Mouse (Mus musculus) heart, embryonic 14.5 days (tissue): ENCODE measurements around the gene Tox2. TPM values are rescaled to one million over a fixed set of nuclear protein-coding genes. Genes with fewer than 3 reads are reported as not detected.

Experiments
- ATAC-seq: fragments of 200-750 bp; cut with Nextera tagmentation; 2 replicates; pipeline ENCODE4 v1.8.0; 2017; ENCODE audit warnings: low read depth, moderate TSS enrichment; ENCODE audit not compliant: insufficient number of reproducible peaks, insufficient read depth, low FRiP score
- H3K27ac ChIP-seq, 2 experiments: fragments of 200-500 bp in 1 of 2; fragments of 300-500 bp in 1 of 2; sonication (generic) in 1 of 2; replicated peaks in 1 of 2; 2 replicates each; pipeline ENCODE4 v1.5.1; 2012 to 2014; ENCODE audit warnings: low read depth in 2 of 2, low read length in 2 of 2, control low read depth in 1 of 2, mild to moderate bottlenecking in 1 of 2, mixed read lengths in 1 of 2; ENCODE audit not compliant: control insufficient read depth in 1 of 2, insufficient read depth in 1 of 2
- H3K27me3 ChIP-seq: fragments of 300-500 bp; sonication (generic); 2 replicates; pipeline ENCODE4 v1.6.1; 2014; ENCODE audit warnings: mild to moderate bottlenecking, low read length, control low read depth; ENCODE audit not compliant: control insufficient read depth, insufficient read depth
- H3K36me3 ChIP-seq: fragments of 300-500 bp; sonication (generic); 2 replicates; pipeline ENCODE4 v1.6.1; 2014; ENCODE audit warnings: mild to moderate bottlenecking, control low read depth, low read length, mixed read lengths; ENCODE audit not compliant: control insufficient read depth, insufficient read depth
- H3K4me1 ChIP-seq, 2 experiments: fragments of 200-500 bp in 1 of 2; fragments of 300-500 bp in 1 of 2; sonication (generic) in 1 of 2; 2 replicates each; pipeline ENCODE4 v1.6.1; 2012 to 2014; ENCODE audit warnings: low read length in 2 of 2, control low read depth in 1 of 2, mixed read lengths in 1 of 2; ENCODE audit not compliant: control insufficient read depth in 2 of 2, insufficient read depth in 2 of 2
- H3K4me2 ChIP-seq: fragments of 300-500 bp; sonication (generic); 2 replicates; pipeline ENCODE4 v1.6.1; 2014; ENCODE audit warnings: mild to moderate bottlenecking, low read length
- H3K4me3 ChIP-seq, 2 experiments: fragments of 200-500 bp in 1 of 2; fragments of 300-500 bp in 1 of 2; sonication (generic) in 1 of 2; 2 replicates each; pipeline ENCODE4 v1.5.1; 2012 to 2014; ENCODE audit warnings: low read length in 2 of 2, mild to moderate bottlenecking in 2 of 2, control low read depth in 1 of 2, low read depth in 1 of 2, moderate library complexity in 1 of 2; ENCODE audit not compliant: control insufficient read depth in 1 of 2, insufficient read depth in 1 of 2
- H3K9ac ChIP-seq: fragments of 300-500 bp; sonication (generic); 2 replicates; pipeline ENCODE4 v1.6.1; 2014; ENCODE audit warnings: mild to moderate bottlenecking, low read length
- H3K9me3 ChIP-seq: fragments of 300-500 bp; sonication (generic); 2 replicates; pipeline ENCODE4 v1.6.1; 2016; ENCODE audit warnings: low read length, control low read depth; ENCODE audit not compliant: control insufficient read depth
- WGBS: fragments of 180-500 bp; shearing (Covaris S2); extraction: QIAGEN DNeasy Blood & Tissue Kit; methylation state at CpG from one replicate; pipeline ENCODE4 v1.1.7; 2014; 5-methylcytosine and 5-hydroxymethylcytosine counted together
- polyA plus RNA-seq: library from polyadenylated mRNA; unstranded; fragments of >200 nt; fragmentation: Nextera tagmentation; extraction: Ambion mirVana; gene quantifications from 2 replicates; pipeline ENCODE4 v1.2.1, GENCODE M21; 2014

The Tox2 gene
- polyA plus RNA-seq, 1 experiment from 2014 or later: 3.8 TPM

DNA sequence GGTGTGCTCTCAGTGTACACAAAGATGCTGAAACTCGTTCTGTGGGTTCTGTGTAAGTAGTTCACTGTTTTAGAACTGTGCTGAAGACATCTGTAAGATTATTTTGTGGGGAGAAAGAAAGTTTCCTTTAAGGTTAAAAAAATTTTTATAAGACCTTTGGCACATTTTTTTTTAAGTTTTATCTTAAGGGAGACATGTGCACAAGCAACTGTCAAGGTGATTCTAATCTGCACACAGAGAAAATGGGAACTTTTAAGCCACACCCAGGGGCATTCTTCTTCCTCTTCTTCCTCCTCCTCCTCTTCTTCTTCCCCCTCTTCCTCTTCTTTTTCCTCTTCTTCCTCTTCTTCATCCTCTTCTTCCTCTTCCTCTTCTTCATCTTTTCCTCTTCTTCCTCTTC lies 120.2 kb downstream of the Tox2 start:
- H3K4me2 ChIP-seq: no peak overlapping the region
- 59% methylated on average over 1 of the region's 1 CpGs for WGBS

DNA sequence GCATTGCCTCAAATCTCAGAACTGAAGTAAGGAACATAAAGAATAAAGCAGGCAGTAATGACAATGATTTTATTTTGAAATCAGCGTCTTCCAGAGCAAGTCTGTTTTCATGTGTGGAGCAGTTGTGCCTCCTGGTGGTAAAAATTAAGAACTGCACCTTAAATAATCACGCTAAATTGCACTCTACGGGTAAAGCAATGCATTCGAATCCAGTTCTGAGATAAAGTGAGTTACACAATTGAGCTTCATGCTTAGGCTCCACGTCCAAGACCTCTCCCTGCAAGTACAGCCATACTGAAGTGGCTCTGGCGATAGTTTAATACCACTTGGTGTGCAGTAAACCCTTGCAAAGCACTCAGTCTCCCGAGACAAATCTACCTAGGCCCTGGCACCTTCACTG lies 127.8 kb downstream of the Tox2 start:
- no peak overlapping the region for H3K4me2 ChIP-seq
- H3K9me3 ChIP-seq: no peaks in the 10 kb centered on the region
- H3K27me3 ChIP-seq: no peaks in the 10 kb centered on the region
- H3K9ac ChIP-seq: no peak overlapping the region
- 25% methylated on average over 7 of the region's 7 CpGs for WGBS
- no peak overlapping the region for H3K27ac ChIP-seq
- peaks cover 18% of the 10 kb centered on the region for H3K36me3 ChIP-seq
- H3K4me3 ChIP-seq: no peak overlapping the region
- ATAC-seq: no peak
- H3K4me1 ChIP-seq: peaks cover 2 to 17% of the 10 kb centered on the region in 2 experiments; a peak in 3 of 4 replicates

More for the DNA sequence above, 120.2 kb downstream of the Tox2 start:
- H3K9ac ChIP-seq: no peak overlapping the region
- no peak for ATAC-seq
- H3K27ac ChIP-seq: no peak overlapping the region
- peaks cover 7% of the 10 kb centered on the region; the same call in 1 of the 2 replicates for H3K27me3 ChIP-seq
- H3K36me3 ChIP-seq: no peaks in the 10 kb centered on the region
- H3K9me3 ChIP-seq: no peaks in the 10 kb centered on the region
- H3K4me3 ChIP-seq: no peak overlapping the region
- no peaks in the 10 kb centered on the region for H3K4me1 ChIP-seq

DNA sequence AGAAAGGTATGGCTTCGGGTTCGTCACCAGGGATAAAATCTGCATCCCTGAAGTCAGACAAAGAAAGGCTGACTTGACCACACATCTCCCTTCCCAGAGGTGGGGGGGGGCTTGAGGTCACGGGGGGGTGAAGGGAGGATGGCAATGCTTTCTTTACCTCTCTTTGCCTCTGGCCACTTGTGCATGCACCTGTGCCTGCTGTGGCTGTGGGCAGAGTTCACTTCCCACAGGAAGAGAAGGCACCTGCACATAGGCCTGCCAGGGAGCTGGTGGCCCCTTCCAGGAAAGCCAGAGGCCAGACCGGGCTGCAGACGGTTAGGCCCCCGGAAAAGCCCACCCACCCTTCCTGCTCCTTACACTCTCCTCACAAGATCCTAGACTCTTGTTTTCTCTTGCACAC lies 128.5 kb downstream of the Tox2 start:
- Histone ChIP-seq H3K4me1 (peaks cover 2 to 17% of the 10 kb centered on the region in 2 experiments; a peak in 3 of 4 replicates), H3K9ac (no peak overlapping the region), H3K36me3 (peaks cover 24% of the 10 kb centered on the region), H3K4me2 (no peak overlapping the region), H3K27me3 (no peaks in the 10 kb centered on the region), H3K4me3 (no peak overlapping the region), H3K27ac (no peak overlapping the region), H3K9me3 (no peaks in the 10 kb centered on the region)
- WGBS: 77% methylated on average over 6 of the region's 6 CpGs
- ATAC-seq: no peak

DNA sequence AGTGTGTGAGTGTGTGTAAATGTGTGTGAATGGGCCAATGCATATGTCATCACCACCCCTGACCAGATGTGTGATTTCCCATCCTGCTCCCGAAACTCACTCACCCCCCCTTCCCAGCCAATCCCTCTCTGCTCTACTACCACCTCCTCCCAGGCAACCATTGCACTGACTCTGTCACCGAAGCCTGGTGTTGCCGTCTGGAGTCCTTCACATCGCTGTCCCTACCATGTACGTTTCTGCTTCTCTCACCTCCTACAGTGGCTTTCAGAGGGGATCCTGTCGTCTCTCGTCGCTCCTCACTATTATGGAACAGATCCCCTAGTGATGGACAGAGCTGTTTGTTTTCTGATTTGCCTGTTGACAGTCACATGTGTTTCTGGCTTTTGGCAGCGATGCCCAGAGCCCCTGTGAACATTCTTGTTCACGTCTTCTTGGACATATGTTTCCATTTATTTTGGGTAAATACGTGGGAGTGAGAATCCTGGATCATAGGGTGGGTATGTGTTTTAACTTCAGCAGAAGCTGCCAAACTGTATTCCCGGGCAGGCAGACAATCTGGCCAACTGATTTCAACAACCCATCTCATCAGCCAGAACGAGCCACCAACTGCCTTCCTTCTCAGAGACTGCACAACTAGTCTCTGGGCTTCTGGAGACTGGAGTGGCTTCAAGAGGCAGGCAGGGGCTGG lies 129.6 kb downstream of the Tox2 start:
- Histone ChIP-seq H3K36me3 (peaks cover 35% of the 10 kb centered on the region), H3K9ac (no peak overlapping the region), H3K4me3 (no peak overlapping the region), H3K4me1 (peaks cover 2 to 17% of the 10 kb centered on the region in 2 experiments; a peak in 3 of 4 replicates), H3K27me3 (no peaks in the 10 kb centered on the region), H3K9me3 (no peaks in the 10 kb centered on the region), H3K27ac (peak overlapping the region in 1 of 2 experiments; percentile 42; a peak in 1 of 4 replicates), H3K4me2 (no peak overlapping the region)
- no peak for ATAC-seq
- 27% methylated on average over 13 of the region's 13 CpGs for WGBS

DNA sequence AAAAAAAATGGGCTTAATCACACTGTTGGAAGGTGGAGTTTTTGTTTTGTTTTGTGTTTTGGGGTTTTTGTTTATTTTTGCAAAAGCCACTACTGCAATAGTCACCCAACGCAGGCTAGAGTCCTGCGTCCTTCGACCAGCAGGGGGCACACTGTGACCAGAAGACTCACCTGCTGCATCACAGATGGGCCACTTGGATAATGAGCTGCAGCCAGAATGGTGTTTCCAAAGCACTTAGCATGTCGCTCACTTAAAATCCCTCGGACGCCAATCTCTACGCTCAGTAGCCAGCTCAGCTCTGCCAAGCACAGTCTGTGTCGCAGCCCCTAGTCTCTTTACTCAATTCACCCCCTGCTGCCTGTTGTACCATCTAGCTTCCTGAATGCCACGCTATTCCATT lies 137.3 kb downstream of the Tox2 start:
- no peak overlapping the region for H3K4me3 ChIP-seq
- H3K4me1 ChIP-seq: peaks cover 11 to 20% of the 10 kb centered on the region in 2 experiments
- peaks cover 71% of the 10 kb centered on the region for H3K36me3 ChIP-seq
- H3K9ac ChIP-seq: no peak overlapping the region
- no peak overlapping the region for H3K4me2 ChIP-seq
- 0 out of 2 replicates have a peak, but pooled peaks have one; percentile 46 for ATAC-seq
- H3K27ac ChIP-seq: peak overlapping the region; percentile 31 to 42; a peak in 2 of 4 replicates
- WGBS: 13% methylated on average over 9 of the region's 9 CpGs
- H3K27me3 ChIP-seq: peaks cover 13% of the 10 kb centered on the region
- no peaks in the 10 kb centered on the region for H3K9me3 ChIP-seq

DNA sequence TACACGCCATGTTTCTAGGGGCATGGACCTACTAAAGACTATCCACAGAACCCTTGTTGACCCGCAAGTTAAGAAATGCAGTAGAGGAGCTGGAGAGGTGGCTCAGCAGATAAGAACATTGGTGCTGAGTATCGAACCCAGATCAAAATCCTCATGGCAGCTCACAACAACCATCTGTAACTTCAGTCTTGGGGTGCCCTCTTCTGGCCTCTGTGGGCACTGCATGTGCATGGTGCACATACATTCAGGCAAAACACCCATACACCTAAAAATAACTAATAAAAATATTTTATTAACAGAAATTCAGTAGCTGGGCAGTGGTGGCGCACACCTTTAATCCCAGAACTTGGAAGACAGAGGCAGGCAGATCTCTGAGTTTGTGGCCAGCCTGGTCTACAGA lies 140.7 kb downstream of the Tox2 start:
- no peak for ATAC-seq
- Histone ChIP-seq H3K4me1 (peaks cover 32 to 42% of the 10 kb centered on the region in 2 experiments), H3K4me3 (no peak overlapping the region), H3K9me3 (no peaks in the 10 kb centered on the region), H3K4me2 (no peak overlapping the region), H3K9ac (no peak overlapping the region), H3K27me3 (peaks cover 6% of the 10 kb centered on the region; the same call in 1 of the 2 replicates), H3K36me3 (peaks cover 57% of the 10 kb centered on the region), H3K27ac (0 out of 4 replicates have a peak overlapping the region, but pooled peaks of 1 of the 2 experiments have one; percentile 12)
- WGBS: 88% methylated on average over 4 of the region's 4 CpGs

DNA sequence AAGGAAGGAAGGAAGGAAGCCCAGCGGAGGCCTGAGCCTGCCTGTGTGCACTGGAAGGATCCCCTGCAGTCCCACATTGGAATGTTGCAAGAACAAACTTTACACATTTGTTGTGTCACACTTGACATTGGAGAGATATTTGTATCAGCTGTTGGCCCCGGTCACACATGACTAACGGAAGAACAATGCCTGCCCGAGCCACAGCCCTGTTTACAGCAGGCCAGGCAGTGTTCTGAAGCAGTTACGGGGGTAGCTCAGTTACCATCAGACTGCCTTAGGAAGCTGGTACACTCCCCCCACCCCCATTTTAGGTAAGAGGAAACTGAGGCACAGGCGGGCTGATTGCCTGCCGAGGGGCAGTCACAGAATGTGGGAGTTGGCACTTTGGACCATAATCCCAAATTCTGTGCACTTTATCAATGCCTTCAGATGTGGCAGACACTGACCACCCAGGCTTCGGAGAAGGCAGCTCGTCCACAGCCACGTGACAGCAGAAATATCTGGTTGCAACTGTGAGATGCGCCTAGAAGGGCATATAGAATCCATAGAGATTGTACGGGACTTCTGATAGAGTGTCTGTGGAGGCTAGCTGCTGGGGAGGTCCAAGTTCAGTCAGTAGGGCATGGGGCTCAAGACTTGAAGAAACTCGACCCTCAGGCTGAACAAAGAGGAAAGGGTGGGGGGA lies 142.2 kb downstream of the Tox2 start:
- no peaks in the 10 kb centered on the region for H3K9me3 ChIP-seq
- 43% methylated on average over 13 of the region's 13 CpGs for WGBS
- no peak overlapping the region for H3K4me3 ChIP-seq
- H3K4me1 ChIP-seq: peaks cover 43 to 57% of the 10 kb centered on the region in 2 experiments
- H3K4me2 ChIP-seq: peak overlapping the region; percentile 32
- H3K36me3 ChIP-seq: peaks cover 49% of the 10 kb centered on the region
- no peaks in the 10 kb centered on the region for H3K27me3 ChIP-seq
- peak overlapping the region; percentile 41 for H3K9ac ChIP-seq
- H3K27ac ChIP-seq: peak overlapping the region; percentile 74 to 77
- no peak for ATAC-seq
